Mouse (Mus musculus): ENCODE data around the gene Ilf2.

Ilf2 gene

GRCm38 (mm10) chr3:90462579-90462978, 13.3 kb upstream of the Ilf2 start:
- no peak for DNase-seq (ENCODE audit: low spot score)

GRCm38 (mm10) chr3:90464552-90465080, 11.3 kb upstream of the Ilf2 start:
- DNase-seq (ENCODE audit: low spot score): peak; percentile 80

GRCm38 (mm10) chr3:90465081-90465685, 10.7 kb upstream of the Ilf2 start:
- DNase-seq (ENCODE audit: low spot score): no peak

- peak; percentile 68 for DNase-seq (ENCODE audit: low spot score)
Measured at GRCm38 (mm10) chr3:90465686-90466310, 10.1 kb upstream of the Ilf2 start, which contains the start of gene Npr1. TSS of gene Npr1 (minus strand) at chr3:90465866.

- DNase-seq (ENCODE audit: low spot score): peak; percentile 86
Measured at GRCm38 (mm10) chr3:90466311-90466766, 9.6 kb upstream of the Ilf2 start.

GRCm38 (mm10) chr3:90467618-90468300, 8.2 kb upstream of the Ilf2 start:
- DNase-seq (ENCODE audit: low spot score): no peak

GRCm38 (mm10) chr3:90472213-90472612, 3.7 kb upstream of the Ilf2 start:
- DNase-seq (ENCODE audit: low spot score): peak; percentile 72

GRCm38 (mm10) chr3:90475151-90475830, 635 bp upstream of the Ilf2 start:
- DNase-seq (ENCODE audit: low spot score): no peak

GRCm38 (mm10) chr3:90486998-90487397, 11.1 kb downstream of the Ilf2 start:
- no peak for DNase-seq (ENCODE audit: low spot score)

GRCm38 (mm10) chr3:90488576-90488975, 12.7 kb downstream of the Ilf2 start:
- DNase-seq (ENCODE audit: low spot score): no peak

GRCm38 (mm10) chr3:90490696-90491256, 14.8 kb downstream of the Ilf2 start, which contains the start of gene Snapin:
TSS of gene Snapin (minus strand) at chr3:90491033.
- DNase-seq (ENCODE audit: low spot score): peak; percentile 97

- DNase-seq (ENCODE audit: low spot score): peak; percentile 69
Measured at GRCm38 (mm10) chr3:90491350-90491749, 15.4 kb downstream of the Ilf2 start.

- DNase-seq (ENCODE audit: low spot score): no peak
Measured at GRCm38 (mm10) chr3:90493831-90494540, 18.1 kb downstream of the Ilf2 start.

GRCm38 (mm10) chr3:90495850-90496525, 20.1 kb downstream of the Ilf2 start:
- no peak for DNase-seq (ENCODE audit: low spot score)

GRCm38 (mm10) chr3:90497597-90497996, 21.7 kb downstream of the Ilf2 start:
- no peak for DNase-seq (ENCODE audit: low spot score)

- DNase-seq (ENCODE audit: low spot score): no peak
Measured at GRCm38 (mm10) chr3:90503444-90503843, 27.5 kb downstream of the Ilf2 start.

- no peak for DNase-seq (ENCODE audit: low spot score)
Measured at GRCm38 (mm10) chr3:90505216-90505615, 29.3 kb downstream of the Ilf2 start.

- peak; percentile 65 for DNase-seq (ENCODE audit: low spot score)
Measured at GRCm38 (mm10) chr3:90506362-90506761, 30.4 kb downstream of the Ilf2 start.

- no peak for DNase-seq (ENCODE audit: low spot score)
Measured at GRCm38 (mm10) chr3:90508287-90508949, 32.5 kb downstream of the Ilf2 start.

All from lung, postnatal 25 days (tissue).